Mouse (Mus musculus) ovary, adult 18-20 months (tissue): ENCODE data around the gene Gm9887.
"Not testable (repeated sequence)": the region's sequence is repeated elsewhere in the genome, so short reads cannot be mapped to it uniquely, and the experiment has no call there.

Source experiments
- DNase-seq: peaks from one replicate; pipeline ENCODE4 v3.0.0; 2022; ENCODE audit warnings: low spot score, mixed read lengths

Gene Gm9887

DNA sequence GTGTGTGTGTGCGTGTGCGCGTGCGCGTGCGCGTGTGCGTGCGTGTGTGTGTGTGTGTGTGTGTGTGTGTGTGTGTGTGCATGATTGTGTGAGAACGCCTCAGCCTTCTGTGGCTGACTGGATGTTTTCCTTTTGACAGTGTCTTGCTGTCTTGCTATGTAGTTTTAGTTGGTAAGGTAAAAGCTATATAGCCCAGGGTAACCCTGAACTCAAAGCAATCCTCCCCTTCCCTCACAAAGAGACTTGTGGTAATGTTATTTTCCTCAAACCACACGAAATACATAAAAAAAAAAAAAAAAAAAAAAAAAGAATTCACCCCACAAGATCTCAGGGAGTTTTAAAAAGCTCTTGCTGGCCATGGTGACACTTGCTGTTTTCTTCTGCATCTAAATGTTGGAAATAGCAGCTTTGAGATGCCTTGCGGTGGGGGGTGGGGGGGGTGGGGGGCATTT lies 14.0 kb upstream of the Gm9887 start:
- not testable (repeated sequence) for DNase-seq

- DNase-seq = no peak
These were observed 13.5 kb upstream of the Gm9887 start for GRCm38 (mm10) chr12:69385542-69386280.

GRCm38 (mm10) chr12:69384606-69385005 lies 12.3 kb upstream of the Gm9887 start:
- no peak for DNase-seq

DNA sequence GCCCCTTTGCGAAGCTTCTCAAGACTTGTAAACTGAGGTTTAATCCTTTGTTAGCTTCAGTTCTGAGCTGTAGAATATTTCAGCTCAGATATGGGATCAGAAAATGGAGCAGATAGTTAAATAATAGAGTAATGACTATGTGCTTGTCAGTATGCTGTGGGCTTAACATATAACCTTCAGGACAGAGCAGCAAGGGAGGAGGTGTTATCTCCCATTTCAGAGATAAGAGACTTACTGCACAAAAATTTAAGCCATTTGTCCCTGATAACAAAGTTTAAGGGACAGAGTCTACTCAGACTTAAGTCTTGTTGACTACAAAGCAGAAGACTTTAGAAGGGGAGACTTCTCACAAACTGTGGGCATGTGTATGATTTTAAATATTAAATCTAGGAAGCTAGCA lies 10.6 kb upstream of the Gm9887 start:
- no peak for DNase-seq

DNA sequence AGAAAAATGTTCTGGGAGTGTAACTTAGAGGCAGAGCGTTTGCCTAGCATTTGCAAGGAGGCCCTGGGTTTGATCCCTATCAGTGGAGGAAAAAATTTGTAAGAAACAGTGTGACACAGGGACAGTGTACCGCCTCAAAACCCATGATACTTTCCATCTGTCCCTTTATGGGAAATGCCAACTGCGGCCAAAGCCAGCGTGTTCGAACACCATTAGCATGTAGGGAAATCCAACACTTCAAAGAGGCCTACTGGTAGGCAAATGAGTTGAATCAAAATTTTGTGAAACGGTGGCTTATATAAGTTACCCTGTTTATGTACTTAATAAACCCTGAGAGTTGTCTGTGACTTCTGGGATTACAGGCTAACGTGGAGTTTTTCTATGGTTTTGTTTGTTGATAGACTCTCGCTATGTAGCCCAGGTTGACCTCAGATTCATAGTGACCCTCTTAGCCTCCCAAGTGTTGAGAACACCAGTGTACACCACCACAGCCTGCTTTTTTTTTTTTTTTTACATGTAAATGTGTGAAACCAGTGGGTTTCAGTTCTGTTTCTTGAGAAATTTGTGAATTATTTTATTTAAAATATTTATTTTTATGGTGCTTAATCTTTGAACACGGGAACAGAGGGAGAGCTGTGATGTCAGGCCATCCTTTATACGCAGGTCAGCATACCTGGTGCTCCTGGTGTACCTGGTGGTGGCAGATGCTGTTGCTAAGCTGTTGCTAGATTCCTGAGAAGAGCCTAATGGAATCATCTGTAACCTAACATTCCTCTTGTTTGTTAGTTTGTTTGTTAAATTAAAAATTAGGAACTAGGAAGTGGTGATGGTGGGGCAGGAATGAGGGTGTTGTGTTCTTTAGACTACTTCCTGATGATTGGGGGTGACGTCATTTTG lies 6.5 kb upstream of the Gm9887 start:
- DNase-seq = no peak

DNA sequence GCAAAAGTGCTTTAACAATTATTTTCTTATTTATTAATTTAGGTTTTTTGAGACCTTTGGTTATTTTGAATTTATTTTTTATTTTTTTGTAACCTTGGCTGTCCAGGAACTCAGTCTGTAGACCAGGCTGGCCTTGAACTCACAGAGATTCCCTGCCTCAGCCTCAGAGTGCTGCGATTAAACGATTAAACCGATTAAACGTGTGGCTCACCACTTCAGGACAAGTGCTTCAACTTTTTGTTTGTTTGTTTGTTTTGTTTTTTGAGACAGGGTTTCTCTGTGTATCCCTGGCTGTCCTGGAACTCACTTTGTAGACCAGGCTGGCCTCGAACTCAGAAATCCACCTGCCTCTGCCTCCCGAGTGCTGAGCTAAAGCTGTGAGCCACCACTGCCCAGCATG lies 5.4 kb upstream of the Gm9887 start:
- DNase-seq = not testable (repeated sequence)

DNA sequence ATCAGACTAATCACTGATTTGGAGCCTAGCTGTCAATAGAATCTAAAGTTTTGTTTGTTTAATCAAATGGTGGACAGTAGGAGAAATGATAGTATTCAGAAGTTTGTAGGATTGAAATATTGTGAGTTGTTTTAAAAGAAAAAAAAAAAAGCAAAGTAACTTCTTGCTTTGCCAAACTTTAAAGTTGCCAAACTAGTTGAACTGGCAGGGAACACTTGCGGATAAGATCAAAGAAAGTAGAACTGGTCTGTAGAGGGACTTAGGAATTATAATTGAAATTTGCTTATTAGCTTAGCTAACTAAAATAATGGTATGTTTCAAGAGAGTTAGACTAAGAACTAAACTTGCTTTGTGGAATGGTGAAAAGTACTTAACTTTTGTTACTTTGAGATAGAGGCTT lies 4.9 kb upstream of the Gm9887 start:
- no peak for DNase-seq

GRCm38 (mm10) chr12:69376132-69376531 lies 3.9 kb upstream of the Gm9887 start:
- no peak for DNase-seq

DNA sequence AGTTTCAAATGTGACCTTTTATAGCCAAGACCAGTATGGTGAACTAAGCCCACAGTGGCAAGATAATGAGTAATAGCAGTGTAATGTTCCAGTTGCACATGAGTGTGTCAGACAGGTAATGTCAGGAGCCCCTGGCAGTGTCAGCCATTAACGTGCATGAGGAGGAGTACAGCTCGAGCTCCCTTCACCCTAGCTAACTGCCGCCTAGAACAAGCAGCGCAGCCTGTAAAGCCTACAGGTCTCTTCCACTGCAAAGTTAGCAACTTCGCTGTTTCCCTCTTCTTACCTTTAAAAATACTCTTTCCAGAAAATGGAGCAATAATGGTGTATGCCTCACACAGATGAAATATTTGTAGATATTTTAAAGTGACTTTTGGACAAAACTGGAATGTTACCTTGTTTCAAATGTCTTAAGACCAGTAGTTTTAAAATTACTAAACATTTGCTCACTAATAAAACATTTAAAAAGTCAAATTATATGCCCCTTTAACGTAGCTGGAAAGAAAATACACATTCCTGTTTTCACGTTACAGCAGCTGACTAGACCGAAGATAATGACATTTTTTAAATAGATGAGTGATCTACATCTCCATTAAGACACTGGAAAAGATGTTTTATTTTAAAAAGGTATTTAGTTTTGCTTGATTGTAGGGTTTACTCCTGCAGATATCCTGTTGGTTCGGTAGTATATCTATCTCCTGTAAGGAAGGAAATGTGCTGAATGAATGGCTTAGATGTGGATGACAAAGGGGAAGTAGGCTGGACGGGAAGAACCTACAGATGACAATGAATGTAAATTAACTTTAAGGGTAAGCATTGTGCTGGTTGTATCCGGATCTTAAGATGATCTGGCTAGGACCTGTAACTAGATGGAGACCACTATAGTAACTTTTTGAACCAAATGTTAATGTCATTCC lies 1.9 kb upstream of the Gm9887 start:
- no peak for DNase-seq

GRCm38 (mm10) chr12:69372731-69373331 lies 573 bp upstream of the Gm9887 start:
- DNase-seq = no peak

DNA sequence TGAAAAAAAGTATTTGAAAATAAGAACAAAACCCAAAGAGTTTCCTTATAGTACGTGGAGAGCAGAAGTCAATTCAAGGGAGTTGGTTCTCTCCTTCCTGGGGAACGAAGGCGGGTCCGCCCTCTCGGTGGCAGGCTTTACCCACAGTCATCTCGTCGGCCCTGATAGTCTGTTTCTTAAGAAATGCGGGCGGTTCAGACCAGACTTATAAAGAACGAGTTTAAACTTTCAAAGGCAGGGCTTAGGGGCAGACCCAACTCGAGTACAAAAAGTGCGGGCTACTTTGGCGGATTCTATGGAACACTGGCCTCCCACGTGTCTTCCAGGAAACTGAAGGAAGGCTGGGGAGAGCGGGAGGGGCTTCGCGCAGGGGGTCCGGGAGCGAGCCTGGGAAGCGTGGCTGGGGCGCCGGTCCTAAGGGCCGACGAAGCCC lies 821 bp downstream of the Gm9887 start:
- no peak for DNase-seq

GRCm38 (mm10) chr12:69370936-69371335 lies 1.3 kb downstream of the Gm9887 start:
- no peak for DNase-seq

DNA sequence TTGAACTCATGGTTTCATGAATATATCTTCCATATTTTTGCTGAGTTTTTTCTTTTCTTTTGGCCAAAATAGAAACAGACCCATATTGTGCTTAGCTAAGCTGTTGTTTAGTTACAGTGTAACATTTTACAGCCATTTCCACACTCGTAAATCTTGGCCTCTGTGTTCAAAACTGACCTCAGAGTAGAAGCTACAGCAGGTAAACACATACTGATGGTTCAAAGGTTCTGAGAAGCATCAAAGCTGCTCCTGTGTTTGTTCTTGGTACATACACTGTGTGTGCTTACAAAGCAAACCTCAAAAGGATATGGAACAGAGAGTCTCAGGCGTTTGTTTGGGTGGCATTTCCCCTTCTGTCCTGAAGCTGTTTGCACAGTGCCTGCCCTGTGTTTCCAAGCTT lies 4.7 kb downstream of the Gm9887 start:
- DNase-seq = no peak

DNA sequence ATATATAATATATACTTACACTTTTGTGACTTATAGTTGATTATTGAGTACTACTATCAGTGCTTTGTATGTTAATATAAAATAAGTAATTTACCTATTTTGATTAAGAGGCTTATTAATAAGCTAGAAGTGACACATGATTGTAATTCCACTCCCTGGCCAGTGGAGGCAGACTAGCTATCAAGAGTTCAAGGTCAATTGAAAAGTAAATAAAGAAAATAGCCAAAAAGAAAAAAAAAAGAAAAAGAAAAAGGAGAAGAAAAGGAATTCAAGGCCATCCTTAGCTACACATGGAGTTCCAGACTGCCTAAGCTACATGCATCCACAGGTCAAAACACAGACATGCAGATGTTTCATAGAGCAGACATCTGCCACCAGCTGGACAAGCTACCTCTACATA lies 5.8 kb downstream of the Gm9887 start:
- DNase-seq = no peak

DNA sequence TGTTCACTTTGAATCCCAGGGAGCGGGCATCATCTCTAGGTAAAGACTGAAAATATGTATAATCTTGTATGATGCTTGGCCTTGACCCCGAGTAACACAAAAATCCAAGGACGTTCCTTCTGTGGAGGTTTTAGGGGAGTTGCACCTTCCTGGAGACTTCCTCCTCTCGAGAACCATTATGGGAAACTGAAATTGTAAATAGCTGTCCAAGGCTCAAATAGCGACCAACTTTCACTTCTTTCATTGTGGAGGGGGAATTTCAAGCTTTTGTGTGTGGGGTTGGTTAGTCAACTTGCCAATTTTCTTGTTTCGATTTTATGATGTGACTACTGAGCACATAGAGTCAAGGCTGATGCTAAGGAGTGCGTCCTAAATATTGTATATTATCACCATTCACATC lies 6.5 kb downstream of the Gm9887 start:
- no peak for DNase-seq

- peak; percentile 69 for DNase-seq
These were observed 8.1 kb downstream of the Gm9887 start for GRCm38 (mm10) chr12:69363899-69364762.

DNA sequence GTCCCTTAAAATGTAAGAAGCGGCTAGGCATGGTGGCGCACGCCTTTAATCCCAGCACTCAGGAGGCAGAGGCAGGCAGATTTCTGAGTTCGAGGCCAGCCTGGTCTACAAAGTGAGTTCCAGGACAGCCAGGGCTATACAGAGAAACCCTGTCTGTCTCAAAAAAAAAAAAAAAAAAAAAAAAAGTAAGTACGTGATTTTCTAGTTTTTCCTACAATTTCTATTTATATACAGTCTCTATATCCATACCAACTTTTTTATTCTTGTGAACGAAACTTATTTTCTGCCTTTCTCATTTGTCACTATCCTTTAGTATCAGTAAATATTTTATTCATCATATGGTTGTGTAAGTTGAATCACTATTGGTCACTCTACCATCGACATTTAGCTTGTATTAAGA lies 9.1 kb downstream of the Gm9887 start:
- not testable (repeated sequence) for DNase-seq

DNA sequence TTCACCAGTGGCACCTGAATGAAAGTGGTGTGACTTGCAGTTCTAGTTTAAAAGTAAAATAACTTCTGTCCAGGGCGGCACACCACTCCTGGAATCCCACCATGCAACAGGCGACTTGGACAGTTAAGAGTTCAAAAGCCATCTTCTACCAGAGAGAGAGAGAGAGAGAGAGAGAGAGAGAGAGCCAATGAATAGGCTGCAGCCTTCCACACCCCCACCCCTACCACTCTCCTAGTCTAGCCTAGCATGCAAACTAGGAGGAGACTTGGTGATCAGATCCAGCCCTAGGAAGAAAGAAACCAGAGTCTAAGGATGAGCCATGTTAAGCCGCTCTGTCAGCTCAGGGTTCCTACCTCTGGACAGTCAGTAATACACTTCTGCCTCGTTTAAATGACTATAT lies 9.9 kb downstream of the Gm9887 start:
- no peak for DNase-seq

GRCm38 (mm10) chr12:69361919-69362318 lies 10.3 kb downstream of the Gm9887 start:
- no peak for DNase-seq

DNA sequence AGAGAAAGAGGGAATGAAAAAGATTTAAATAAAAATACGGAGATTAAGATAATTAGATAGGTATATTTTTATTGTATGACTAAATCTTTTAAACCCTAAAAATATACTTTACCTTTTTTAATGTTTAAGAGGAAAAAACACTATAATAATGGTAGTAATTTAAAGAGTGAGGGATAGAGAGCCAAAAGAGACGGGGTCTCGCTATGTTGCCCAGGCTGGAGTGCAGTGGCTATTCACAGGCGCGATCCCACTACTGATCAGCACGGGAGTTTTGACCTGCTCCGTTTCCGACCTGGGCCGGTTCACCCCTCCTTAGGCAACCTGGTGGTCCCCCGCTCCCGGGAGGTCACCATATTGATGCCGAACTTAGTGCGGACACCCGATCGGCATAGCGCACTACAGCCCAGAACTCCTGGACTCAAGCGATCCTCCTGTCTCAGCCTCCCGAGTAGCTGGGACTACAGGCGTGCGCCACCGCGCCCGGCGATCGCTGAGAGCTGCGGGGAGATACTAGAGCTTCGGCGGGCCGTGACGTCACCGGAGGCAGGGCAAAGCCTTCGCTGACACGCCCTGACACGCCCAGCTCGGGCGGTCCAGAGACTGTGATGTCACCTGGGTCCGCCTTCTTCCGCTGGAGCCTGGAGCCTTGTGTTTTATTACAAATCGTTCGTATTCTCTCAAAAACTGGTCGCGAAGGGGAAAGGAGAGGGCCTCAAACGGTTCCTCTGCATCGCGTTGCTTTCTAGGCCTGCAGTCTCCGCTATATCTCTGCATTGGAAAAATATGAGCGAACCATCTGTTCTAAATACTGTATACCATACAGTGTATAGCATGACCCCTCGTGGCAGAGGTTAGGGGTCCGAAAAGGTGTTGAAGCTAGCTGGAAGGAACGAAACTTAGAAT lies 11.0 kb downstream of the Gm9887 start:
- DNase-seq = peak; percentile 97
